Mouse (Mus musculus) lung, embryonic 14.5 days (tissue): ENCODE results near the gene S1pr5. TPM values are rescaled to one million over a fixed set of nuclear protein-coding genes. Genes with fewer than 3 reads are reported as not detected.
A peak's percentile ranks its signal among the peaks of the same experiment; 100 is the strongest.

ENCODE experiments used
- ATAC-seq: fragments of 200-750 bp; cut with Nextera tagmentation; 2 replicates; pipeline ENCODE4 v1.8.0; 2017; ENCODE audit warnings: mild to moderate bottlenecking, moderate TSS enrichment, moderate library complexity; ENCODE audit not compliant: insufficient read depth
- DNase-seq: peaks from one replicate; pipeline ENCODE4 v3.0.0-alpha.2; 2015
- H3K27ac ChIP-seq: fragments of 300-500 bp; sonication (generic); 2 replicates; pipeline ENCODE4 v1.5.1; 2014; ENCODE audit warnings: low read depth, mild to moderate bottlenecking, moderate library complexity
- H3K27me3 ChIP-seq: fragments of 300-500 bp; sonication (generic); 2 replicates; pipeline ENCODE4 v1.6.1; 2014; ENCODE audit warnings: low read length, control low read depth; ENCODE audit not compliant: insufficient read depth
- H3K36me3 ChIP-seq: fragments of 300-500 bp; sonication (generic); 2 replicates; pipeline ENCODE4 v1.6.1; 2014; ENCODE audit warnings: control low read depth; ENCODE audit not compliant: insufficient read depth
- H3K4me1 ChIP-seq: fragments of 300-500 bp; sonication (generic); 2 replicates; pipeline ENCODE4 v1.6.1; 2014; ENCODE audit warnings: antibody characterized with exemption, control low read depth; ENCODE audit not compliant: insufficient read depth
- H3K4me2 ChIP-seq: fragments of 300-500 bp; sonication (generic); 2 replicates; pipeline ENCODE4 v1.6.1; 2014; ENCODE audit warnings: mild to moderate bottlenecking
- H3K4me3 ChIP-seq: fragments of 300-500 bp; sonication (generic); 2 replicates; pipeline ENCODE4 v1.5.1; 2014; ENCODE audit warnings: low read depth, low read length
- H3K9ac ChIP-seq: fragments of 300-500 bp; sonication (generic); 2 replicates; pipeline ENCODE4 v1.6.1; 2014
- H3K9me3 ChIP-seq: fragments of 300-500 bp; sonication (generic); 2 replicates; pipeline ENCODE4 v1.6.1; 2016; ENCODE audit warnings: low read depth, low read length, control low read depth
- CTCF ChIP-seq: IDR thresholded peaks from 2 replicates; pipeline ENCODE4 v1.5.1; 2016; ENCODE audit warnings: antibody characterized with exemption, low read depth
- WGBS: fragments of 180-500 bp; shearing (Covaris S2); extraction: QIAGEN DNeasy Blood & Tissue Kit; methylation state at CpG from one replicate; pipeline ENCODE4 v1.1.7; 2014; 5-methylcytosine and 5-hydroxymethylcytosine counted together
- polyA plus RNA-seq: library from polyadenylated mRNA; unstranded; fragments of >200 nt; fragmentation: Nextera tagmentation; extraction: Ambion mirVana; gene quantifications from 2 replicates; pipeline ENCODE4 v1.2.1, GENCODE M21; 2014

Gene S1pr5
- polyA plus RNA-seq, 1 experiment from 2014 or later: not detected

- 69% methylated on average over 13 of the region's 13 CpGs for WGBS
- ATAC-seq (no peak), DNase-seq (peak; percentile 65)
- peak overlapping the region; percentile 82 for H3K4me3 ChIP-seq
- no peaks in the 10 kb centered on the region for H3K9me3 ChIP-seq
- H3K36me3 ChIP-seq: peaks cover 16% of the 10 kb centered on the region
- TF ChIP-seq CTCF: no peak
- peak overlapping the region; percentile 75 for H3K4me2 ChIP-seq
- H3K9ac ChIP-seq: peak overlapping the region; percentile 28
- no peaks in the 10 kb centered on the region for H3K27me3 ChIP-seq
- H3K4me1 ChIP-seq: peaks cover 21% of the 10 kb centered on the region; the same call in 1 of the 2 replicates
- H3K27ac ChIP-seq: peak overlapping the region; percentile 72
These were observed 40.4 kb upstream of the S1pr5 start for GRCm38 (mm10) chr9:21288404-21289336.

DNA sequence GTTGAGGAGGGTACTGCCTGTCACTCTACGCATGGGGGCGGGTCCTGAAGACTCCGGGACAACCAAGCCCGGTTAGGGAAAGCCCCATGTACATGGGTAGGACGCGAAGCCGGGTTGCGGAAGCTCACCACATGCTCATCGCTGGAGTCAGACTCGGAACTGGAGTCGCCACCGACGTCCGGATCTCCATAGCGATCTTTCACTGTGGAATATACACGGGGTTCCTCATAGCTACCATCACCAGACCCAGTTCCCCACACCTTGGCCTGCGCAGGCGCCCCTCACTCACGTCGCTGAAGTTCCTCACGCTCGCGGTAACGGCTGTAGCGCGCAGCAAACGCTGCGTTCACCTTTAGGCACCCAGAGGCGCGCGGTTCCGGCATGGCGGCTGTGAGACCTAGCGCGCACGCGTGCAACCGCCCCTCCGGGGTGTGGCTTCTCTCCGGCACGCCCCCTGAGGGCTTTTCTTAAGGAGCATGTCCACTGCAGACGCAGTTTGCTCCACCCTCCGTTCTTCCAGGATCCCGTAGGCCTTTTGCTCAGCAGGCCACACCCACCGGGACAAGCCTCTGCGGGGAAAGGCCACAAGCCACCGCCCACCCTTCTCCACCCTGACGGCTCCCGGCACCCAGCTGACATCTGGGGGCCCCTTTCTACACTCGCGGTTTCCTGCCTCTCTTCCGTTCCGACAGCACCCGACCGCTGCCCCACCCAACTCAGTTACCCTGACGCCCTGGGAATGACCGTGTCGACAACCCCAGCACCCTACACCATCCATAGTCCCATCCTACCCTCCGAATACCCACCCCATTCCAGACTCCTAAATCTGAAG is 39.5 kb upstream of the S1pr5 start, which contains the start of gene Kri1:
Kri1 (minus strand) TSS at position 399 of the 832 bp plus-strand sequence.
- peak; percentile 99 for DNase-seq
- Histone ChIP-seq H3K27ac (peak within 1 kb of the TSS; percentile 88), H3K4me1 (peaks cover 21% of the 10 kb centered on the region; the same call in 1 of the 2 replicates), H3K4me3 (peak within 1 kb of the TSS; percentile 82), H3K4me2 (peak within 1 kb of the TSS; percentile 75), H3K9ac (peak within 1 kb of the TSS; percentile 72), H3K9me3 (no peaks in the 10 kb centered on the region), H3K36me3 (peaks cover 18% of the 10 kb centered on the region), H3K27me3 (no peaks in the 10 kb centered on the region)
- ATAC-seq: peak; percentile 59
- TF ChIP-seq CTCF: 0 out of 2 replicates have a peak, but pooled peaks have one; percentile 10
- under 1% methylated on average over 59 of the region's 59 CpGs for WGBS

DNA sequence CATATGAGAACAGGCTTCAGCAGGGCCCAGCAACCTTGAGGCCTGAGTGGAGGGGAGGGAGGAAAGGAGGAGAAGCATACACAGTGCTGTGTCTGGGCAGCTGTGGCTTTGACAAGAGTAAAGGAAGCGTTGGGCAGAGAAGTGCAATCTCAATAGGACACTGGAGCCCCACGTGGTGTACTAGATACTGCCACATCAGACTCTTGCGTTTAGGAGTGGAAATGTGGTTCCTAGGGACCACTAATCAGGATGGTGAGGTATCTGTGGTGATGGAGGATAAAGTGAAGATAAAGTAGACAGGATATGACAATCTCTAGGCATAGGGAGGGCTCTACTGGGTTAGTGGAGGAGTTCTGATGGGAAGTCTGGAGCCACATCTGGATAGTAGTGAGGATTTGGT is 38.5 kb upstream of the S1pr5 start:
- Histone ChIP-seq H3K27ac (no peak overlapping the region), H3K4me1 (peaks cover 21% of the 10 kb centered on the region; the same call in 1 of the 2 replicates), H3K27me3 (no peaks in the 10 kb centered on the region), H3K4me3 (peak overlapping the region; percentile 82), H3K9me3 (no peaks in the 10 kb centered on the region), H3K36me3 (peaks cover 27% of the 10 kb centered on the region), H3K9ac (peak overlapping the region; percentile 72), H3K4me2 (peak overlapping the region; percentile 75)
- no peak for ATAC-seq
- no peak for DNase-seq
- WGBS: 59% methylated on average over 3 of the region's 3 CpGs
- TF ChIP-seq CTCF: no peak

DNA sequence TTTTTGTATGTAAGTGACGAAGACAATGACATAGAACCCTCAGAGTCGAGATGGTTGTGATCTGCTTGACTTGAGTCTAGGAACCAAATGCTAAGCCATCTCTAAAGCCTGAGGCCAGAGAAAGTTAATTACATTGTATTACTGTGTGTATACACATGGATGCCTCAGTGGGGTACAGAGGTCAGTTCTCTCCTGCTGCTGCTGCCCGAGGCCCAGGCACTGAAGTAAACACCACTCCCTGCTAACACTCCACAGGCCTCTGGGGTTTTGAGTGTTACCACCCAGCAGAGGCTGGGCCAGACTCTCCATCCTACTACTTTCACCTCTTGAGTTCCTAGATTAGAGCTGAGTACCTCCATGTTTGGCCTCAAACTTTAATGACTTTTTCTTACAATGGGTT is 35.8 kb upstream of the S1pr5 start:
- Histone ChIP-seq H3K9me3 (no peaks in the 10 kb centered on the region), H3K4me3 (no peak overlapping the region), H3K4me1 (peaks cover 12% of the 10 kb centered on the region; the same call in 1 of the 2 replicates), H3K36me3 (peaks cover 55% of the 10 kb centered on the region), H3K27me3 (no peaks in the 10 kb centered on the region), H3K9ac (no peak overlapping the region), H3K4me2 (no peak overlapping the region), H3K27ac (no peak overlapping the region)
- no peak for TF ChIP-seq CTCF
- DNase-seq (no peak), ATAC-seq (no peak)
- 74% methylated on average over 3 of the region's 3 CpGs for WGBS

- Histone ChIP-seq H3K4me2 (no peak overlapping the region), H3K36me3 (peaks cover 59% of the 10 kb centered on the region), H3K4me1 (peaks cover 12% of the 10 kb centered on the region; the same call in 1 of the 2 replicates), H3K9me3 (no peaks in the 10 kb centered on the region), H3K27ac (no peak overlapping the region), H3K4me3 (no peak overlapping the region), H3K9ac (no peak overlapping the region), H3K27me3 (no peaks in the 10 kb centered on the region)
- 89% methylated on average over 5 of the region's 5 CpGs for WGBS
- no peak for DNase-seq
- no peak for ATAC-seq
- TF ChIP-seq CTCF: peak; percentile 37
These were observed 35.3 kb upstream of the S1pr5 start for GRCm38 (mm10) chr9:21283591-21283990.

- no peak overlapping the region for H3K27ac ChIP-seq
- H3K36me3 ChIP-seq: peaks cover 97% of the 10 kb centered on the region
- no peaks in the 10 kb centered on the region for H3K4me1 ChIP-seq
- no peaks in the 10 kb centered on the region for H3K9me3 ChIP-seq
- peak; percentile 27 for DNase-seq
- WGBS: 88% methylated on average over 5 of the region's 5 CpGs
- no peak overlapping the region for H3K4me3 ChIP-seq
- no peak overlapping the region for H3K4me2 ChIP-seq
- ATAC-seq: no peak
- no peaks in the 10 kb centered on the region for H3K27me3 ChIP-seq
- no peak overlapping the region for H3K9ac ChIP-seq
- no peak for TF ChIP-seq CTCF
These were observed 29.5 kb upstream of the S1pr5 start for GRCm38 (mm10) chr9:21277776-21278175.
